Mouse (Mus musculus): ENCODE data around the gene Nprl3.
"Not testable (repeated sequence)": the region's sequence is repeated elsewhere in the genome, so short reads cannot be mapped to it uniquely, and the experiment has no call there.

Gene Nprl3

DNA sequence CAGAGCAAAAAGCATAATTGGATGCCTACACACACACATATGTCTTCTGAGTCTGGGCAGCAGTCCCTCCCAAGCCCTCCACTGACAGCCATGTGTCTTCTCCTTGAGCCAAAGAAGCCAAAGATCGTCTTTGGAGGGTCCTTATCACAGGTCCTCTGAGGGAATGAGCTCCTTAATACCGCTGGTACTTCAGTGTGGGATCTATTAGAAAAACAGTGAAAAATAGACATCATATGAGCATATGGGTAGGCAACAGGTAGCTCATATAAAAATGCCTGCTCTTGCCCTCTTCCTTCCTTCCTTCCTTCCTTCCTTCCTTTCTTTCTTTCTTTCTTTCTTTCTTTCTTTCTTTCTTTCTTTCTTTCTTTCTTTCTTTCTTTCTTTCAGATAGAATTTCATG lies 17.1 kb upstream of the Nprl3 start:
- DNase-seq (ENCODE audit: low spot score in 2 of 2): not testable (repeated sequence)

DNA sequence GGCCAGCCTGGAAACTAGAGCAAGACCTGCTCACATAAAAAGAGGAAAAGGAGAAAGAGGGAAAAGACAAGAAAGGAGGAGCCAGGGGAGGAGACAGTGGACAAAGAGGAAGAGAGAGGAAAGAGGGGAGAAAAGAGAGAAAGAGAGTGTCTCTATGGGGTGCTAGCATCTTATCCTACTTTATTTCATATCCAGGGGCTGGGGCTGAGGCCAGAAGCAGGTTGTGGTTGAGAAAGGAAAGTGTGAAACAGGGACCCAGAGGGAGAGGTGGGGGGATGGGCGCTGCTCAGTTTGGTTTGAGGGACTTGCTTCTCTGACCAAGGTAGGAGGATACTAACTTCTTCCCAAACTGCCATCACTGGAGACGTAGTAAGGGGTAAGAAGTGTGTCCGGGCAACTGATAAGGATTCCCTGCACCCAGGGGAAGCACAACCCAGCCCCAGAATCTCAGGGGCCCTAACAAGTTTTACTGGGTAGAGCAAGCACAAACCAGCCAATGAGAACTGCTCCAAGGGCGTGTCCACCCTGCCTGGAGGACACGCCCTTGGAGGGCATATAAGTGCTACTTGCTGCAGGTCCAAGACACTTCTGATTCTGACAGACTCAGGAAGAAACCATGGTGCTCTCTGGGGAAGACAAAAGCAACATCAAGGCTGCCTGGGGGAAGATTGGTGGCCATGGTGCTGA lies 15.7 kb upstream of the Nprl3 start, which contains the start of gene Hba-a1:
Gene Hba-a1, plus strand, starts transcription at position 421 of the 687 bp plus-strand sequence.
- not testable (repeated sequence) for DNase-seq (ENCODE audit: low spot score in 2 of 2)

DNA sequence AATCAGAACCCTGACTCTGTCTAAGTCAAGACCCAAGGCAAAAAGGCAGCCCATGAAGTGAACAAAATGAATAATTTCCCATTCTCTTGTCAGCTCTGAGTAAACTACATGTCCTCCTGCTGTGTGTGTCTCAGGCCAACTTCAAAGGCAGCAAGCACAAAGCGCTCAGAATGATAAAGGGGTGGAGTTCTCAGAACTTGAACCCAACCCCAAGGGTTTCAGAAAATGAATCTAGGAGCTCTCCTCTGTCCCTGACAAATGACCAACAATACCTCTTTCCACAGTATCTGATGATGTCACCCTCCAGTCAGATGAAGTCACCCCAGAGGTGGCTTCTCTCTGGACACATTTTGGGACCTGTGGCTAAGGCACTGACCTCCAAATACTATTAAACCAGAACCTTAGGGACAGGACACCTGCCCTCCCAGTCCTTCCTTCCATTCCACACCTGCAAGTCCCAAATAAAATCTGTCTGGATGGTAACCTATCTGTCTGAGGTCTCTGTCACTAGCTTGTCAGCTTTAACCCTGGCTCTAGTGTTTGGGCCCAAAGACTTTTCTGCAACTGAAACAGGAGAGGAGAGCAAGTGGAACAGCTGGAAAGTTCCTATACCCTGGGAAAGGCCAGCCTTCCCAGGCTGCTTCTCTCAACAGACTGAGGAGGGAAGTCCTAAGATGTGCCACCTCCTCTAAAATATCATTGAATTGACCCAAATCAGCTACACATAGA lies 14.1 kb upstream of the Nprl3 start:
- no peak for DNase-seq (ENCODE audit: low spot score in 2 of 2)

DNA sequence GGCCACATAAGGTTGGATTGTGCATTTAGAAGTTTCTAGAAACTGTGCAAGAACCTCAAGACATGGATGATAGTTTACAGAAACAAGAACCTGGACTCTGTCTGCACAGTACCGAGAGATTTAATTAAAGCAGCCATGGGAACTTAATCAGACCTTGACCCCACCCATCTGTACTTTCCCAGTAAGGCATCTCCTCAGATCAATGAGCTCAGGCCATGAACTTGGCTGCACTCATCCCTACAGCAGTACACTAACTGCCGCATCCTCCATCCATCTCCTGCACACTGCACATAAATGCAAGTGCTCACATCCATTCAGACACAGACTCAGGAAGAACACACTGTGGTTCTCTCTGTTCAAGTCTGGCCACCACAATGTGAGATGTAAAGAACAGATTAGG lies 13.1 kb upstream of the Nprl3 start:
- no peak for DNase-seq (ENCODE audit: low spot score in 2 of 2)

DNA sequence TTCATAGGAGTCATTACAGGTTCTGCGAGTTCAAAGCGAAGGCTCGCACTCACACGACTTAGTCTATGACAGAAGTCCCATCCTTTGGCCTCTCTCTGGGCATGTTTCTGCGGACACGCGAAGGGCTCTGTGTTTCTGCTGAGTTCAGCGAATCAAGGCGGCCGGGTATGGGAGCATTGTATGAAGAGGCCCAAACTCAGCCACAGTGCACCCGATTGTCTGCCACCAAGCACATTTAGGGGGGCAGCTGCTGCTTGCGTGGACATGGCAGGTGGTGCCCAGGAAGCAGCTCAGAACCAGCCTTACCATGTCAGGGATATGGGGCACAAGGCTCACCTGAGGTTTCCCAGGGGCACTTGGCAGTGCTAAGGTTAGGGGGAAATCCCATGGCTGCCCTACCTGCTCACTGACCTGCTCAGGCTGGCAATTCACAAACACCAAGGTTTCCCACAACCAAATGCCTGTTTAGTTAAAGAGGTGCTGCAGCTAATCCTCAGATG lies 11.0 kb upstream of the Nprl3 start:
- DNase-seq (ENCODE audit: low spot score in 2 of 2): no peak

DNA sequence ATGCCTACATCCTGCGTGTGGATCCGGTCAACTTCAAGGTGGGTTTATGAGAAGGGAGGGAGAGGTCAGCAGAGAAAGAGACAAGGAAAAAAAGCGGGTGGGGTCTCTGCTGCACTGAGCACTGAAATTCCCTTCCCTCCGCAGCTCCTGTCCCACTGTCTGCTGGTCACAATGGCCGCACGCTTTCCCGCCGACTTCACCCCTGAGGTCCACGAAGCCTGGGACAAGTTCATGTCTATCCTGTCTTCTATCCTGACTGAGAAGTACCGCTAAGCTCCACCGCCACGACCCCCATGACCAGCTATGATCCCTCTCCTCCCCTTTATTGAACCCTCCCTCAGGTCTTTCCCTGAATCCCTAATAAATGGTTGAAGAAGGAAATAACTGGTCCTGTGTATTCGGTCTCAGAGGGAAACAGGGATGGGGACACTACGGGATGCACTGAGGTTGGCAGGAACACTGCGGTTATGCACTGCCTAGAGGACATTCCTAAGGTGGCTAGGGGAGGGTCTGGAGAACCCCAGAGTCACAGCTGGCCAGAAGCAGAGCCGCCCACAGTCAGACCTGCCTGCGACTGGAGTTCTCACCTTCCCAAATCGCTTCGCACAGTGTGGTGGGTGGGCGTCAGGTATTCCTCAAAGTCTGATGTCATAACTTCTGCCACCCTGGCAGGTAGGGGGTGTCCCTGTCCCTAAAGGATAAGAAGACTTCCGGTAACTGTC lies 10.4 kb upstream of the Nprl3 start:
- DNase-seq (ENCODE audit: low spot score in 2 of 2): no peak

DNA sequence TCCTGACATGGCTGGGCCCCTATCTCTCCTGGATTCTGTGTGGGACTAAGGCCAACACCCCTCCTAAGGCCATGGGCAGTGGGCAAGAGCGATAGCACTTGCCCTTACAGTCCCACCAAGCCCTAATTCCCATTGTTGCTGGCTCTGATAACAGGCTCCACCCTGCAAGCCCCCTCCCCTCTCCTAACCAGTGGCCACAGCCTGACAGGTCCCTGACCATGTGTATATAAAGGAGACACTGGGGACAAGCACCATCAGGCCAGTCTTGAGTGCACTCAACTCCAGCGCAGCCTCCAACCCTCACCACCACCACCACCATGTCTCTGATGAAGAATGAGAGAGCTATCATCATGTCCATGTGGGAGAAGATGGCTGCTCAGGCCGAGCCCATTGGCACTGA lies 8.8 kb upstream of the Nprl3 start, which contains the start of gene Hba-x:
Gene Hba-x, plus strand, starts transcription at position 54 of the 400 bp plus-strand sequence.
- DNase-seq (ENCODE audit: low spot score in 2 of 2): no peak

DNA sequence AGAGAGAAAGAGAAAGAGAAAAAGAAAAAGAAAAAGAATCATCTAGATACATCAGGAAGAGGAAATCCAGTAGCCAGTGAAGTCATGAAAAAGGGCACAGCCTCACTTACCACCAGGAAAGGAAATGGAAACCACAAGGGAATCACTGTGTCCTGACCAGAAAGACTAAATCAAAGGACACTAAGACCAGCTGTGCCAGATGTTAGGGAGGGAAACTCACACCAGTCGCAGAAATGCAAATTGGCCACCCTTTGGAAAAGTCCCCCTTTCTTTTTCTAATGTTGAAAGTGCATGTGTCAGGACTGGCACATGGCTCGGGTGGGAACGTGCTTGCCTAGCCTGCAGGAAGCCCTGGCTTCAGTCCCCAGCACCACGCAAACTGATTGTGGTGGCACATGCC lies 3.7 kb upstream of the Nprl3 start:
- no peak for DNase-seq (ENCODE audit: low spot score in 2 of 2)

DNA sequence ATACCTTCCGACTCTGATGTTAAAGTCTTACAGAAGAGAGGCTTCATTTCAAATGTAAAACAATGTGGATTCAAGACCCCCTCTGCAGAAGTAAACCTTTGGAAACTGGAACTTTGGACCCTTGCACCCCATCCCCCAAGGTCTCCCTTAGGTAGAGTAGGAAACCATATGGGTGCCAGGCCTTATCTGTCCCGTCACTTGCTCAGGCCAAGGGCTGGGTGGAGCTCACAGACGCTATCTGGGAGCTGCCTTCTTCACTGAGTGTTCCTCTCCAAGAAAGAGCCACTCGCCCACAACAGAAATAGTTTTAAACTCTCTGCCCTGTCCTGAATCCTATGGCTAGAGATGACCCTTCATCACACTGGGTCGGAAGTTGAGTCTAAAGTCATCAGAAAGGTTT lies 1.4 kb upstream of the Nprl3 start:
- no peak for DNase-seq (ENCODE audit: low spot score in 2 of 2)

DNA sequence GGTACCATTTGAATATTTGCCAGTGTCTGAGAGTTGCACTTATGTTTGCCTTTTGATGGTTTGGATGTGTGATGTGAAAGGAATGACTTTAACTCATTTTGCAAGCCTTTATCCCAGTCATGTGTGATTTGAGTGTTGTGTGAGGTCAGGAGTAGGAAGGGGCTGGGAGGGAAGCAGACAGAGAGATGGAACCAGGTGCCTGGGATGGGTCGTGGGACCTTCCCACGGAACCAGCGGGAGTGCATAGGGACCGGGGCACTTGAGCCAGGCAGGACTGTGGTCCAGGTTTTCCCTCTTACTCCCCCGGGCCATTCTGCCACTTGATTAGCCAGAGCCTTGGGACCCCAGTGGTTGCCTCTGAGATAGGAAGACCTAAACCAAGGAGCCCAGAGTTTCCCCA lies 457 bp upstream of the Nprl3 start:
- no peak for DNase-seq (ENCODE audit: low spot score in 2 of 2)

DNA sequence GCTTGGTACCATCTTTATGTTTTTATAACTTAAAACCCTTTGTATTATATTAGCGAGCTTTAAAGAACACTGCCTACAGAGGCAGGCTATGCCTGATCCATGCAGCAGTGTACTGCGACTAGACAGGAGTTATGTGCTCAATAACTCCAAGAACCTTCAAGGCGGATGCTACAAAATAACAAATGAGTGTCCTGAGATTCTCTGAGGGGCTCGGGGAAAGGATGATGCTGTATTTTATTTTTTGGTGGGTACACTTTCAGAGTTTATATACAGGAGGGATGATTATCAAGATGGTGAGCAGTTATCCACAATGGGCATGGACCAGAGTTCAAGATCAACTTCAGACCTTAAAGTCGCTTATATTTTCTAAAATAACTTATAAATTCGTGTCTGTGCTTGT lies 731 bp downstream of the Nprl3 start:
- DNase-seq (ENCODE audit: low spot score in 2 of 2): no peak

DNA sequence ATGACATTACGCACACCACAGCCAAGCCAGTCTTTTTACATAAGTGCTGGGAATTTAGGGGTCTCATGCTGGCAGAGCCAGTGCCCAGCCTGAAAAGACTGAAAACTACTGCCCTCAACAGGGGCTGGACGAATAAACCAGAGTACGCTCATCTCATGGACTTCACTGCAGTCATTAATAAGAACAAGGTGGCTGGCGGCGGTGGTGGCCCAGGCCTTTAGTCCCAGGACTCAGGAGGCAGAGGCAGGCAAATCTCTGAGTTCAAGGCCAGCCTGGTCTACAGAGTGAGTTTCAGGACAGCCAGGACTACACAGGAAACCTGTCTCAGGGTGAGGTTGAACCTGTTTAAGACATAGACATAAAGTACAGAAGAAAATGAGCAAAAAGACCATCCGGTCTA lies 1.3 kb downstream of the Nprl3 start:
- no peak for DNase-seq (ENCODE audit: low spot score in 2 of 2)

DNA sequence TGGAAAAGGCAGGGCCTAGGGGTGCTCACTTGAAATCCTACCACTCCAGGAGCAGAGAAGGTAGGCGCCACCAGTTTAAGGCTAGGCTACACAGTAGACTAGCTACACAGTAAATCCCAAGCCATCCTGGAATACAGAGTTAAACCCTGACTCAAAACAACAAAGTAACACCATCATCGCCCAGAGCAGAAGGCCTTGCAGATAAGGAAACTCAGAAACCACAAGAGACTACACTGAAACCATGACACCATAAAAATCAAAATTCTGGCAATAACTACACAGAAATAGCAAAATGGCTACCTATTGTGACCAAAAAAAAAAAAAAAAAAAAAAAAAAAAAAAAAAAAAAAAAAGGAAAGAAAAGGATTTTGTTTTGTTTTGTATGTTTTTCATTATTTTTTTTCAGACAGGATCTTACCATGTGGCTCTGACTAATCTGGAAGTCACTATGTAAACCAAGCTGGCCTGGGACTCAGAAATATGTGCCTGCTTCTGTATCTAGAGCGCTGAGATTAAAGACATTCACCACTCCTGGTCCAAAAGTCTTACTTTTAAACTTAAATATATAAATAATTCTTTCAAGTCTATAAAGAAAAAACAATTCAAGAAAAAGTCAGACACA lies 2.3 kb downstream of the Nprl3 start:
- DNase-seq (ENCODE audit: low spot score in 2 of 2): no peak

DNA sequence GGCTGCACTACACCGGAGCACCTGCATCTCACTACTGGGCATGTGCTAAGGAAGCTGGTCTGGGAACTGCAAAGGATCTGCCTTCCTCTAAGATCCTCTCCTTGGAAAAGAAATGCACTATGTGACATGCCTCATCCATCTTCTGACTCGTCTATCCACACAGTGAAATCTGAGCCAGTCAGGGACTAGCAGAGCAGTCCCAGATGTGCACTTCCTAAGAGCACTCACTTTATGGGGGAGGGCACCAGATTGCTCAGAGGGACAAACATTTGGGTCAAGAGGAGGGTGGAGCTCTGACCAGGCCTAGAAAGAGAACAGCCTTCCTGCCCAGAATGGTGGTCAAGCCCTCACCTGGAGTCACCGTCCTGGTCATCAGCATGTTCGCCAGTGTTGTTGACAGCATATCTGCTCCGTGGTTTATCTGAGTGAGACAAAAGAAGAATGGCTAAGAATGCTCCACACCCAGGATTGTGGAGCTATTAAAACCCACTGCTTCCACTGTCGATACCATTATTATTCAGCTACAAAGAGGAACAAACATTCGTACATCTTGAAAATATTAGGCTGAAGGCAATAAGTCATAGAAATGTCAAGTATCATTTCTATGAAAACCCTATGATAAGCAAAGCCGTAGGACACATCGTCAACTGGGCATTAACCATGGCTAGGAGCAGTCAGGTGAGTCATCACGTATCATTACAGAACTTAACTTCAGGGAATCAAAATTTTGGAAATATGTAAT lies 4.7 kb downstream of the Nprl3 start:
- no peak for DNase-seq (ENCODE audit: low spot score in 2 of 2)

DNA sequence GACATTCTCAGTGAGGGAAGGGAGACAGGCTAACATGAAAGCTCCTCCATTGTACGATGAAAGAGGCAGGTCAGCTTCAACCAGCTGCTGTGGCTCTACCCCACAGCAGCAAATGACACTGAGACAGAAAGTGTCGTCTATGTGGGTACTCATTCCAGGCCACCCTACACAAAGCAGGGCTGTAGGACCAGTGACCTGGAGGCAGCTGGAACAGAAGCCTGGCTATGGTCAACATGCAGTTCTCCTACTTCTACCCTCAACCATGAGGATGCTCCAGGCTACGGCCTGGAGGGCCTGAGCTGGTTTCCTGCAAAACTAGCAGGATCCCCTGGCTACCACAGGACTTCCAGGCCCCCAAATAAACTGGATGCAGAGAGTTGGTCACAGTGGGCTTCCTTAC lies 10.9 kb downstream of the Nprl3 start:
- DNase-seq (ENCODE audit: low spot score in 2 of 2): no peak

DNA sequence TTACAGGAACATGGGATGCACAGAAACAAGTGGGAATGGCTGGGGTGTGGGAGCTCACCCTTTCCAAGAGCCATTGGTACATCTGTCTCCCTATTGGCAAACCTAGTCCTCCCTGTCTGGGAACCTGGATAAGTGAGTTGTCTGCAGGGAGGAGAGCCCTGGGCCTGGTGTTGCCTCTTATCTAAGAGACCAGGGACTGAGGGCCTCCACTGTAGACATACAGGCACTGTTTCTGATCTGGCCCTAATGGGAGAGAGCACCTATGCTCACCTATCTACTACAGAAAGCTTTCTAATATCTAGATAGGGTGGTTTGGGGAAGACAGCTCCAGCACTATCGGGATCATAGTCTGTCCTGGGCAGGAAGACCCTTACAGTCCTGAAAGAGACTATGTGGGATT lies 11.4 kb downstream of the Nprl3 start:
- no peak for DNase-seq (ENCODE audit: low spot score in 2 of 2)

DNA sequence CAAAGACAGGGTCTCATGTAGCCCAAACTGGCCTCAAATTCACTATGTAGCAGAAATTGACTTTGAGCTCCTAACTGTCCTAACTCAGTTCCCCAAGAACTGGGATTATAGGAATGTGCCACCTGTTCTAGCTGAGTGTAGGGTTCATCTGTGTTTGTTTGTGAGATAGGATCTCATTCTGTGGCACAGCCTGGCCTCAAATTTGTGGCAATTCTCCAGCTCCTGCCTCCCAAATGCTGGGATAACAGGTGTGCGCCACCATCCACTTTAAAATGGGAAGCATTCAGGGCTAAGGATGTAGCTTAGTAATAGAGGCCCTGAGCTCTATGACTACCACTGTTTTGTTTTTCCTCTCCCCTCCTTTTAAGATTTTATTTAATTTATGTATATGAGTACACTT lies 14.4 kb downstream of the Nprl3 start:
- DNase-seq (ENCODE audit: low spot score in 2 of 2): no peak

DNA sequence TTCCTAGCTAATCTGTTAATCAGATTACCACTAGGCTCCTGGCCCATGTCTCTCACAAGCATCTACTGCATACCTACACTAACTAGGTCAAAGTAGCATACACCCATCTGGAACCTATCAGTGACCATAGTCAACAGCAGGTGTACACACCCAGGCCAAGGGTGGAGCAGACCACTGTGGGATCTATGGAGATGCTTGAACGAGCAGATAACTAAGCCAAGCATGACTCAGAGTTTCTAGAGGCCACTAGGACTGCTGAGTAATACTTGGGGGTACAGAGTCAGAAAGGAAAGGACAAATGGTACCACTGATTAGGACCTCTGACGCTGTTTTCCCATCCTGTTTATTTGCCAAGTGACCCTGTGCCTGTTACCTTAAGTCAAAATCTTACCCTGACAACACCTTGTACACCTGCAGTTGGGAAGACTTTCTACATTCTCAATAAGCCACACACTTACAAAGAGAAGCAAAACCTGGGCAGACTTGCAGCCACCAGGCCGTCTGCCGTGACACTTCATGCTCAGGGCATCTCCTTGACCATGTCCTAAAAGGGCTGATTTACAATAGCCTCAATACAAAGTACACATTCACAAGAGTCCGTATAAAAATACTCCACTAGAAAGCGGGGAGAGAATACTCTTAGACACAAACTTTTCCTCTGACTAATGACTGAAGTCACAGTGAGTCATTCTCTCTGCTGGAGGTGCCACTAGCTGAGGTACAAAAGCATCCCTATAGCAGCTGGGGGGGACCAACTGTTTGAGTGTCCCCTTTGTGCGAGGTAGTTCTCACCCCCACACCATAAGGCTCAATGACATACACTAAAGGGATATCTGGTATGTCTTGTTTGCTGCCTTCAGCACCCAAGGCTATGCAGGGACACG lies 16.4 kb downstream of the Nprl3 start:
- DNase-seq (ENCODE audit: low spot score in 2 of 2): no peak

DNA sequence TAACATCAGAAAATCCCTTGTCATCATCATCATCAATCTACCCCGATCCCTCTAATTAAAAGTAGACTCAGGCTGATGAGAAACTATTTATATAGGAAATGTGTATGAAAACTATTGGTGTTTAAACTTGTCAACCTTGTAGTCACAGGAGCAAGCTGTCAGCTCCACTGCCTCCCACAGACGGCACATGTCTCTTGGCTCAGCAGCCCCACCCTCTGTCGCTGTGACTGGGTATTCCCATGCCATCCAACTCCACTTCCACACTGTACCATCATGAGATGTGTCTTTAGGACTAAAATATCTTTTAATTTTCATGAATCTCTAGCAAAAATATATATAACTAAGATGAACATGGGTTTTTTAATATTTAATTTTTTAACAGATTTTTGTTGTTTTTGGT lies 19.2 kb downstream of the Nprl3 start:
- no peak for DNase-seq (ENCODE audit: low spot score in 2 of 2)

DNA sequence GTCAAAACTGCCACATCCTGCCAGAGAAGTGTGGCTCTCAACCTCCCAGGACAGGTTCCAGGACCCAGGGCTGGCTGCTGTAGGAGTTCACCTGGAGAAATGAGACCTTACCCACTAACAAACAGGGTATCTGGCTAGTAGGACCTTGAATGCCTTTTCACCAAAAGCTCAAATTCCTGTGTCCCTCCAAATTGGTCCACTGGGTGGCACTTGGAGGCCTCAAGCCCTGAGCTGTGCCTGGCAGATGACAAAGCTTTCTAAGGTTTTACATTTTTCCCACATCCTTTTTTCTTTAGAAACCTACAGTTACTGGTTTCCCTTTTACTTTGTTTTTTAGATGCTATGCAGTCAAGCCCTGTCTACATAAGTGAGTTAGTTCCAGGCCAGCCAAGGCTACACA lies 20.4 kb downstream of the Nprl3 start:
- DNase-seq (ENCODE audit: low spot score in 2 of 2): no peak
